Mouse (Mus musculus): Measurements from ENCODE around the gene Ccdc73.

- TF ChIP-seq CTCF (conservative IDR thresholded peaks at IDR 0.05; ENCODE audit: insufficient read depth, insufficient read length, low read depth, low read length) (no peak), POLR2A (IDR thresholded peaks at IDR 0.05; ENCODE audit: low read depth, low read length) (no peak)
Measured at GRCm38 (mm10) chr2:105040859-105041258, 173.3 kb downstream of the Ccdc73 start.
